Mouse (Mus musculus): ENCODE measurements around the gene Vwce.

DNA sequence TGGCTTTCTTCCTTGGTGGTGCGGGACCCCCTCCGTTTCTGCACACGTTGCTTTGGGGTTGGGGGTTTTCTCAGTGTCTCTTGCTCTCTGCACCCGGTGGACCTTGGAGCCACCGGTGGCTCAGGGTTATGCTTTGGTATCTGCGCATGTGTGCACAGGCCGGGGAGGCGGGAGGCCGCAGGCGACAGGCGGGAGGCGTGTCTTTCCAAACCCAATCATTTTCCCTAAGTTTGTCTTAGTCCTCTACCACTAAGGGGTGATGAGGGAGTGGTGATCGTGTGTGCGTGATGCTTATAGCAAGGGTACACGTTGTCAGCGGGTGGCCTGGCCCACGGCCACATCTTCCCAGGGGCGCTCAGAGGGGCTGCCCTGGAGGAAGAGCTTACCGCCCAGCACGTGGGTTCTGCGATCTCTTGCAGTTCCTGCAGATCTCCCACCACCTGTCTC, 882 bp downstream of the Vwce start:
- TF ChIP-seq CTCF (IDR thresholded peaks at IDR 0.05; ENCODE audit: low read depth, low read length): no peak
- TF ChIP-seq POLR2A (IDR thresholded peaks at IDR 0.05; ENCODE audit: borderline replicate concordance, low read depth, low read length): no peak
